Mouse (Mus musculus) thymus, postnatal 36 days (tissue): ENCODE data around the gene Zbtb42.

Experiments used
- DNase-seq, 2 experiments: peaks; one replicate each; pipeline ENCODE4 v3.0.0; 2022; ENCODE audit warnings: mixed read lengths in 2 of 2

Zbtb42 gene

DNA sequence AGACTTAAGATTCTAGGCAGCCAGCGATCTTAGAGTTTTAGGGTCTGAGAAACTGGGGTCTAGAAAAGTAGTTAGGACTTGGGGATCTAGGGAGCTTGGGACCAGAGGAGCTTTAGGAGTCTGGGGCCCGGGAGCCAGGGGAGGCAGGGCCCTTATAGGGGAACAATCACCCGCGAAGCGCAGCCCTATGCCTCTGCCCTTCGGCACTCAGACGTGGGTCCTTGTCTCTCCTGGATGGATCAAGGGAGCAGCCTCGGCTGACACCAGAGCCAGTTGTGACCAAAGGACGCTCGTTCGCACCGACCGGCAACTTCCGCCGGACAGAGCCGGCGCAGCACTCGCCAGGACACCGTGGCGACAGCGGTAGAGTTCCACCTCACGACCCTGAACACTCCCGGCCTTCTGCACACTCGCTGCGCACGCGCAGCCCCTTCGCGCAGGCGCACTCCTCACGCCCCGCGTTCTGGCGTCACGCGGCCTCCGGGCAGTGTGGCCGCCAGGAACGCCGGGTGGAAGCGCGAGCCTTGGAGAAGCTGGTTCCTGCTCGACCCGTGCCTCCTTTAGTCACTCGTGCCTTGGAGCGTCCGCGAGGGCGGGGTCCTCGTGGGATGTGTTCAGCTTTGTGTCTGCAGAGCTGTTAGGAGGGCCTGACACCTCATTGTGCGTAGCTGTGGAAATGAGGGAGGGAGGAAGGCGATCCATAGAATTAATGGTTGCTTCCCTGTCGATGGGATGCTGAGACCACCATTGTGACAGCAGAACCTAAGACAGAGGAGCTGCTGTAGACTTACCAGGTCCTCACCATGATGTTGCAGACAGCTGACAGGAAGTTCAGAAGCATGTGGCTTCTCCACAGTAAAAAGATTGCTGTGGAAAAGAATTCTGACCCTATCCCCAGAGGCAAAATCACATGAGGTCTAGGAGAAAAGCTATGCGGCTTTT lies 14.8 kb downstream of the Zbtb42 start:
- peak; percentile 92 to 93 for DNase-seq

DNA sequence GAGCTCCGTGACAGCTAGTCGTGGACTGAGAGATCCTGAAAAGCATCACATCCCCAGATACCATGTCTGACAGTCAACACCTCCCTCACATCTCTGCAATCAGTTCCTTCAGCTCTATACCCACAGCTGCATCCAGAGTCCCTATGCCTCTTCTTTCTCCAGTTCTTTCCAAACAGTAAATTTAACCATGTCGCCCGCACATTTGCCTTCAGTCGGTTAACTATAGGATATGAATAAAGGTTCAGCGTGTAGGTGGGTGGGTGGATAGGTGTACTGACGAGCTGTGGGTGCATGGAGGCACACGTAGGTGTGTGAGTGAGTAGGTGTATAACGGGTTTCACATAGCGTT lies 15.5 kb downstream of the Zbtb42 start:
- no peak for DNase-seq

DNA sequence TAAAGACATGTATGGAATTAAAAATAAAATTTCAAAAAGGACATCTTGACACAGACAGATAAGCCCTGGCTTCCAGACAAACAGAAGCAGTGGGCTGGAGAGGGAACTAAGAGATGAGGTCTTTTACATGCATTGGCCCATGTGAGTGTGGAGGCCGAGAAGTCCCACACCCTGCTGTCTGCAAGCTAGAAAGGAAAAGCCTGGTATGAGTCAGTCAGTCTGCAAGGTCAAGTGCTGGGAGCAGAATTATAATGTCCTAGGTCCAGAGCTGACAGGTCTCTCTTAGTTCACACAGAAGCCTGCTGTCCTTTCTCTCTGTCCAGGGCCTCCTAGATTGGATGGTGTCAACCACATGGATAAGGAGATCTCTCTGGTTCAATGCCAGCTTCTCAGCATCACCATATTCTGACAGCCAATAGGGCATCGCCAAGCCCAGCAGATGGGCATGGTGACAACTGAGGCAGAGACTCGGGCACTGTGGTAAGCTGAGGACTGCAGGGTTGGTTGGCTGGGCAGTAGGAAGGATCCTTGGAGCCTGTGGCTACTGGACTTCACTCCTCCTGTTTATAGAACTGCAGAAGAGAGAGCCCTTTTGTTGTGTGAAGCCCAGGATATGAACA lies 18.3 kb downstream of the Zbtb42 start:
- DNase-seq, result no peak

DNA sequence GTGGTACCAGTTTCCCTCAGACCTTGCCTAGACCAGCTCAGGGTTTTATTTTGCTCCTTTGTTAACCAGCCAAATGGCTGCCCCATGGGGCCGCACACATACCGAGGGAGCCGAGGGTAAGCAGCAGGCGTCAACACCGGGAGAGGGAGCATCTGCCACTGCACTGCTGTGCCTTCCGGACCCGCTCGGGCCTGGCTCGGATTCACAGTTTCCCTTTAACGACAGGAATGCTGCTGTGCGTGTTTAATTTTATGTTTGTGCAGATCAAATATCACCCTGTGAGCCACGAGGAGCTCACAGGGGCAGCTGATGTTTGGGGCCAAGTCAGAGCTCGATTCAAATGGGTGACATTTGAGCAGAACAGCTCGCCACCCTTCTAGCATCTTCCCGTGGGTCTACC lies 21.9 kb downstream of the Zbtb42 start:
- no peak for DNase-seq

DNA sequence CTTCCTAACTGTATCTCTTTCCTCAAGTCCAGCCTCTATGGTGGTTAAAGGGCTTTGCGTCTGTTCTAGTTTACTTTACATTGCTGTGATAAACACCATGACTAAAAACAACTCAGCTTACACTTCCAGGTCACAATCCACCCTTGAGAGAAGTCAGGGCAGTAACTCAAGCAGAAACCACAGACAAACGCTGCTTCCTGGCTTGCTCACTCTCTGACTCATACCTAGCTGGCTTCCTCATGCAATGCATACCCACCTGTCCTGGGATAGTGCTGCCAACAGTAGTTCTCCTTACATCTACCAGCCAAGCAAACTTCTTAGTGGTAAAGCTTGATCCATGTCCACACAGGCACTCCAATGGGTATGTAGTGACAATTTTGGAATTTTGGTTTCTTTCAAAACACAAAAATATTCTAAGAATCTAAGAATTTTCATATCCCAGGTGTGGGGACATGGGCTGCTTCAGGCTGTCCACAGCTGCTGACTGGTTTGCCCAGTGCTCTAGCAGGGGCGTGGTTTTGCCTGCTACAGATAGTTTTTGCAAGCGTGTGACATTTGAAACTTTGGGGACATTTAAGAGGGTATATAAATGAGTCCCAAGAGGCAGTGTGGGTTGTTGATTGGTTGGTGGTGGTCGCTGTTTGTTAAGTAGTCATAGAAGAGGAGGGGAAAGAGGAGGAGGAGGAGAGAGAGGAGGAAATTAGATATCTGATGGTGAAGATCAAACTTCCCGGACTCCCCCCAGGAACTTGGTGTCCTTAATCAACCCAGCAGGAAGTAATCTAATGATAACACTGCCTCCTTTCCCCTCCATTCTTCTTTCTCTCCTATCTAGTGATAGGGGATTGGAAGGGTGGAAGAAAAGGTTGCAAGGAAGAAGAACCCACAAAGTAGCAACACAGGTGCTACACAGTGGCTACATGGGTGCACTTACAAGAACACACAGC lies 24.0 kb downstream of the Zbtb42 start:
- no peak for DNase-seq

DNA sequence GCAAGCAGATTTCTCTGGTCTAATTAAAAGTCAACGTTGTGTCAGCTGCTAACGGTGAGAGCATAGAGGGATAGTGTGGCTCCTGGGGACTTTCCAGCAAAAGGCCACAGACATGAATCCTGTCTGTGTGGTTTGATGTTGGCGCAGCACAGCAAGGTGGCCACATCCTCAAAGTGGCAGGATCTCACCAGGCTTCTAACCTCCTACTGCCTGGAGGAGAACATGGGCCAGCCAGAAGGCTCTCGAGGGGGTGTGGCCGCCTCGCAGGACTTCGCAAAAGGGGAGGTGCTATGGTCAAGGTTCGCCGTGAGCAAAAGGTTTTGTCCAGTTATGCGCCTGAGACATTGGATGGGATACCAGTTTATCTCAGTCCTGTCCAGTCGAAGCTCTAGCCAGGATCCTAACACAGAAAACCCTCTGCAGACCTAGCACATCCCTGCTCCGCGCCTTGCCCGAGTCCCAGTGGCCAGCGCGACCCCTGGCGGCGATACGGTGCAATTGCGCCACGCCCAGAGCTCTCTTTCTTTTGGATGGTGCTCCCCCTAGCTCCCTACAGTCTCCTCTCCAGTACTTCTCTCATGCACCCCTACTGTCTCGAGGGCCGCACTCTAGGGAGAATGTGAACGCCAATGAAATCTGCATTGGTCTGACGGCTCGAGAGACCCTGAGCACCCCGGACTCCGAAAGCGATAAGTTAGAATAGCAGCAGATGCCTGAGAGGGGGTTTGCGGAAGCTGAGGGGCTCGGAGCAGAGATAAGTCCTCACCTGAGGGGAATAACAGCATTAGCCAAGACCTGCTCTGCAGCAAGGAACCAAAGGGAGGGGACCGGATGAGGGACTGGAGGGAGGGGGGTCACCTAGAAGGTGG lies 28.3 kb downstream of the Zbtb42 start:
- peak; percentile 83 to 87 for DNase-seq

DNA sequence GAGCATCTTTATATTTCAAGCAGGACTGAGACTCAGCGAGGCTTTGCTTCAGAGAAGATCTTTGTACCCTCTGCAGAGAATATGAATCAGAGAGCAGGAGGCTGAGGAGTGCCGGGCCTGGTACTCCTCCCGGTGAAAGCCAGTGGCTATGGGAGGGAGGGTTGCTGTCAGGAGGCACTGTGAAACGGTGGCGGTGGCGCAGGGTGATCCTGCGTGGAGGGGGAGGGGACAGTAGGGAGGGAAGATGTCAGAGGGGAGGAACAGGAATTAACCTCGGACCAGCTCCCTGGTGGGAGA lies 28.9 kb downstream of the Zbtb42 start:
- no peak for DNase-seq

DNA sequence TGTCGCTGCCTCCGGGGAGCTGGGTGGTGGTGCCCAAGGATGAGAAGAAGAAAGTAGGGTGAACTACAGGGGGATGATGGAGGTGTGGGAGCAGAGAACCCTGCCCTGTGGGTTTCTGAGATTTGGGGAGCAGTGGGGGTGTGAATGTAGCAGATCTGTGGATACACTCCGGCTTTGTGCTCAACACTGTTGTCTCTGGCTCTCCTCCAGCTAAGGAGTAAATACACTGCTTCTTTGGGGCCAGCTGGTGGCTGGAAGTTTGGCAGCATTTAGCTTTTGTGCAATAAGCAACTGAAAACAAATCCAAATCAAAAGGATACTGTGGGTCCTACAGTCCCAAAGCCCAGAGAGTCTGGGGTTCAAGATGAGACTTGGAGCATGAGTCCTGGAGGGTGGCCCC lies 35.4 kb downstream of the Zbtb42 start:
- no peak for DNase-seq

DNA sequence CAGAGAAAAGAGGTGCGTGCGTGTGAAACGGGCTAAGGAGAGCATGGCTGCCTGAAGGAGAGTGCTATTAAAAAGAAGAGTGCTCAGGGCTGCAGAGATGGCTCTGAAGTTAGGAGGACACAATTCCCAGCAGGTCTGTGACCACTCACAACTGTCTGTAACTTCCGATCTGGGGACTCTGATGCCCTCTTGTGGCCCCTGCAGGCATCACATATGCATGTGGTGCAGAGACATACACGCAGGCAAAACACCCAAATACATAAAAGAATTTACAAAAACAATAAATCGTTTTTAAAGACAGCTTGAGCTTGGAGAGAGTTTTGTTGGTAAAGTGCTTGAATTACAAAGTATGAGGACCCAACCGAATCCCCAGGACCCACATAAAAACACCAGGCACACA lies 38.5 kb downstream of the Zbtb42 start:
- peak; percentile 64 to 67 for DNase-seq

DNA sequence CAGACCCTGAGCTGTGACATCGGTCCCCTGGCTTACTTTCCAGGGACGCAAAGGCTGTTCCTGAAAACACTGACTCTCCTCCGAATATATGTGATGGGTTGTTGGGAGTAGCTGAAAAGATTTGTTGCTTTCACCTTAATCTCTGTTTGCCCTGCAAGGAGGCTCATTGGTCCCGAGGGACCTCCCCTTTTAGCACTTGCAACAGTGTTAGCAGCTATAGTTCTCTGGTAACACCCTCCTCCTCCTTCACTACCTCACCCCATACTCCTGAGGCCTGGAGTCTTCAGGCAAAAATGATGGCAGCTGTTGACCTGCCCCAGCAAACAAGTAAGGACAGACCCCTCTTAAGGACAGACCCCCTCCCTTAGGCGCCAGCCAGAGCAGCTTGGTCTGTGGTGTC lies 40.4 kb downstream of the Zbtb42 start:
- DNase-seq, result no peak

DNA sequence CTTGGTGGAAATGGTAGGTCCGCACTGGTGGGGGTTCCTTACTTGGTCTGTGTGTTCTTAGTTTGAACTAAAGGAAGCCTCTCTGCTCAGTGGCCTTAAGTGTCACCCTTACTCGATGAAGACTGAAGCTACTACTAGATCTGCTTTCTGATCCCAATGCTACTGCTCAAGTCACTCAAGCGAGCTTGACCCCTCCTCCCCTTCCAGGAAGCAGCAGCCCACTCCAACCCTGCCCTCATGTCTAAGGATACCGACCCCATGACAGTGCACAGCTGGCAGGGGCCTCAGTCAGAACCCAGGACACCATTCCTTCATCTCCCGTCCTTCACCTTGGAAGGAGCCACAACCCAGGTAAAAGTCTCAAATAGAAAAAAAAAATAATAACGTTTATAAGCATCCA lies 41.6 kb downstream of the Zbtb42 start, which contains the start of gene Cep170b:
Gene Cep170b (plus strand): TSS at position 240 of the 400 bp plus-strand sequence.
- no peak for DNase-seq

DNA sequence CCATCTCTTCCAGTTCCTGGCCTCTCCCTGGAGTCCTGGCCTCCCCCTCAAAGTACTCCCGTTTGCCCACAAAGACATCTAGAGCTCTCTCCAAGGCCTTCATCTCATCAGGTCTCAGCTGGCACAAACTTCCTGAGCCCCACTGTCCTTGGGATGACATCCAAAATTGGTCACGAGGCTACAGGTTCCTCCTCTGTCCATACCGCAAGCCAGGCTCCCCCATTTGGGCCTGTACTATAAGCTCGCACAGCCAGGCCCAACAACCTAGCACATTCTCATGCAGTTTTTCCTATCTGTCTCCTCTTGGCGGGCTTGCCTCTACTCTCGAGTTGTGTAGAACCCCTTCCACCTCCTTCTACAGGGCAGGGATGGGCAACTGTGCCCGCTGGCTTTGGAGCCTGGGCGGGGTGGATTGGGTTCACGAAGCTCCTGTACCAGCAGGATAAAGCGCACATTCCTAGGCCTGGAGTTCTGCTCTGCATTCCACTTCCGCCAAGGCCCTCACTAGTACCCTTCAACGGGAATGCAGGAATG lies 42.3 kb downstream of the Zbtb42 start:
- no peak for DNase-seq

DNA sequence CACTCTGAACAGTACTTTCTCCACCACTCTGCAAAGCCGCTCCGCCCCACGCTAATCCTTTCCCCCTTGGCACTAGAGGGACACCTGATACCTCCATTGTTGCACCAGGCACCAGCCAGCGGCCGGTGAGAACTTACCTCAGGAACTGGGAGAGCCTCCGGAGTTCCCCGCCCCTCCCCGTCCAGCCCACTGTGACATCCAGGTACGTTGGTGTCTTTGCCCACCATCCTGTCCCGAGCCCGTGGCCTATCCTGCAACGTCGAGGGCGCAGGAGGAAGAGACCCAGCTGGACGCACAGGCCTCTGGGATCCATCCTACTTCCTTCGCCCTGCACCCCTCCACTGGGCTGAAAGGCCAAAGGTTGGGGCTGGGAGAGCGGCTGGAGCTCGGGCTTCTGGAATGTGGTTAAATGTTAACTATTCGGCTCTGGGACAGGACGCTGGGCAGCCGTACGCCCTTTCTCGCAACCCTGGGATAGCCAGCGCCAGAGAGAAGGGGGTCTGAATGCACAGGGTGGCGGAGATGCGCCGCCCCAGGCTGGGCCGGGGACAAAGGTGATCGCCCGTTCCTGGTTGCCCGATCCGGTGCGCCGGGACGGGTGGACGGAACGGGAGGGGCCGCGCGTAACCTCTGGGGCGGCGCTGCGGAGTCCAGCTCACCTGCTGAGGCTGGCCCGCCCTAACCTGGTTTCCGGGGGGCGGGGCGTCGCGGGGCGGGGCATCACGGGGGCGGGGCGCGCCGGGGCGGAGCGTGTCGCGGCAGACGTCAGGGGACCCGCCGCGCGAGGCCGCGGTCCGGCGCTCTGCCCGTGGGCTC lies 43.0 kb downstream of the Zbtb42 start:
- DNase-seq, result peak; percentile 47 to 62

DNA sequence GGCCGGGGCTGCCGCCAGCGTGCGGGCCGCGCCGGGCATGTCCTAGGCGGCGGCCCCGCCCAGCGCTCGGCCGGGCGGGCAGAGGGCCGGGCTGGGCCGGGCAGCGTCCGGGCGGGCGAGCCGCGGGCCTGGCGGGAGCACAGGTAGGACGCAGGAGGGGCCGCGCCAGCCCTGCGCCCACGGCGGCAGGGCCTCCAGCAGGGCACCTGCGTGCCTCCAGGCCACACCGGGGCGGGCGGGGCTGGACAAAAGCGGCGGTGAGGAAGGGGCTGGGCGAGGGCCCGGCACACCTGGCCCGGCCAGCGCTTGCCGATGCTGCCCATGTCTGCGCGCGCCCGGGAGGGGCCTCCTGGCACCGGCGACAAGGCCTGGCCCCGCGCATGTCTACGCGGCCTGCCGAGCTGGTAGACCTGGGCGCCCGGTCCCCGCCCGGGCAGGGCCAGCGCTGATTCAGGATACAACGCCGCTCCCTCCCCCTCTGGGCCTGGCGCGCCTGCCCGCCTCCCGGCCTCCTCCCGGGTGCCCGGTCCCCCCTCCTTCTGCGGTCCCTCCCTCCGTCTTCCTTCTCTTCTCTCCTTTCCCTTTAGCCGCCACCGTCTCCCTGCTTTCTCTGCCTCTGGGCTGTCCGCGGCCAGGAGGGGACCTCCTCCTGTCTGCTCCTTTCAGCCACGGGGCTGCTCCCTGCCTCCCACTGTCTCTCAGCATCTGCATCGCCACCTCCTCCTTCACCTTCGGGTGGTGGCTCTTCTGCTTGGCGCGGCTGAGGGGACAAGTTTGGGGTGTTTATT lies 43.8 kb downstream of the Zbtb42 start:
- peak in 1 of 2 experiments; percentile 41 for DNase-seq

DNA sequence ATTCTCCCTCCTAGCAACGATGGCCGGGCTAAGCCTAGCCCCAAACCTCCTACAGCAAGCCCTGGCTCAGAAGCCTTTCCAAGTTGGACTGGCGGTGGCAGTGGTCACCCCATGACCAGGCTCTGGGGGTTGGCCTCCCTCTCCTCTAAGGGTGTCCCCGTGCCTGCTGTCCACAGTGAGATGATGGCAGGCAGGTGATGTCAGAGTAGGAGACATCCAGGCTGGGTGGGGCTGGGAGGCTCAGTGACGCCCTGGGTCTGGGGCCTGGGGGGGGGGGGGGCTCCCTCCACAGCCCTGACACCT lies 44.4 kb downstream of the Zbtb42 start:
- DNase-seq, result no peak

DNA sequence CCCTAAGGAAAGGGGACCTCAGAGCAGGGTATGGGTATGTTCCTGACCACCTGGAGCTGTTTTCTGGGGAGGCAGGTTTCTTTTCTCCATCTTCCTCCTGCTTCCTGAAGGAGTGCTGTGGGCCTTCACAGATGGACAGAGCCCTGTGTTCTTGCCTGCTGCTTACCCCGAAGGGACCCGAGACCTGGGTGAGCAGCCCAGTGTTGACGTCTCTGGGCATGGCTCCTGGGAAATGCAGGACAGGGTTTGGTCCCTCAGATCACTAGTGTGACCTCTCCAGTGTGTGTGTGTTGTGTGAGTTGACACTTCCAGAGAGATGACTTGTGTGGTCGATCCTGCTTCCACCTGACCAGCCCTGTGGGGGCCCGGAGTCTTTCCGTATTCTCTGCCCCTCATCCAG lies 44.8 kb downstream of the Zbtb42 start:
- DNase-seq, result no peak

DNA sequence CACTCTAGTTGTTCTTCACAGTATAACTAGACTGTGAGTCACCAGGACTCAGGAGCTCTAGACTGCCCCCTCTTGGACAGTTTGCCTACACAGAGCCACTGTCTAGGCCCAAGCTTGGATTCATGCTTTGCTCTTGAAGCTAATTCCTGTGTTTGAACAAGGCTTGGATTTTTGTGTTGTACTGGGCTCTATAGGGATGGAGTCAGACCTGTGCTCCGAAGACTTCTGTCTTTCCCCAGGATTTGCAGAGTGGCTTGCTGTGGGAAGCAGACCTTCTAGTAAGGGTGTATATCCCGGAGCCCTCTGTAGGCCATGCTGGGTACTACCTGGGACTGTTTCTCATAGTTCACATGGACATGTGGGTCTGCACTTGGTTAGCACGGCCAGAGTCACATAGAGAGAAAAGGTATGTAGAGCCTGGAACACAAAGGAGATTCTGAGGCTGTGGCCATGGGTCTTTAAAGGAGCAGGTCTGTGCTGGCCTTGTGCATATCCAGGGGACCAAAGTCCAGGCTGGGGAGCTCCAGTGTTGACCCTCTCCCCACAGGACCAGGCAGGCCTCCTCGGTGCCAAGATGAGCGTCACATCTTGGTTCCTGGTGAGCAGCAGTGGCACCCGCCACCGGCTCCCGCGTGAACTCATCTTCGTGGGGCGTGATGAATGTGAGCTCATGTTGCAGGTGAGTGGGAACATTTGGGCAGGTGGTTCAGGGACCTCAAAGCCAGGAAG lies 45.6 kb downstream of the Zbtb42 start:
- peak; percentile 66 to 76 for DNase-seq

DNA sequence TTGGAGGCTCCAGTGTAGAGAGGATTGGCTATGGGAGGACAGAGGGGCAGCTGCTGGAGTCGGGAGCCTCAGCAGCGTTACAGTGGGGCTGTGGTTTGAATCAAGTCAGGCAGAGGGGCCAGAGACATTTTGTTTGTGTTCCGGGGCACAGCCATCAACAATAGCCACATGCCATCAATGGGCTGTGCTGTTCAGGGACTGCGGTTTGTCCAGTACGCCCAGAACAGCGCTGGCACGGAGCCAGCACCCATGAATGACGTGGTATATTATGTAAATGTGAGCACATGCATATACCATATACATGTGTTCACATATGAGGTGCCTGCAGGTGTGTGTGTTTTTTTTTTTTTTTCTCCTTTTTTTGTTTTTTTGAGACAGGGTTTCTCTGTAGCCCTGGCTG lies 49.2 kb downstream of the Zbtb42 start:
- no peak for DNase-seq

DNA sequence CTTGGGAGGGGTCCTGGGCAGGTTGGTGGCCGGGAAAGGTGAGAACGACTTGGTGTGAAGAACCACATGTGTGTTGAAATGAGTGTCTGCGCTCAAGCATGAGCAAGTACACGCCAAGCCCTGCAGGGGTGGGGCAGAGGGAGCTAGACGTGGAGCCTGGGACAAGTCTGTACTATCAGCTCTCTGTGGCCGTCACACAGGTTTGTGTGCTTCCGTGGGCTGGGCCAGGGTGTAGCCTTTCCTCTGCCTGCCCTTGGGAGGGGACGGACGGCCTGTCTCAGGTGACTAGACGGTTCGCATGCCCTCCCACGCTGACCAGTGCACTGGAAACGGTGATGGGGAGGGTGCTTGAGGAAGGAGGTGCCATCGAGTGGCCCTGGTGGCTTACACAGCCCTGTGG lies 52.2 kb downstream of the Zbtb42 start:
- no peak for DNase-seq
